Comparison of ENCODE assay signal across 15 mouse cellular contexts in the genomic region with DNA sequence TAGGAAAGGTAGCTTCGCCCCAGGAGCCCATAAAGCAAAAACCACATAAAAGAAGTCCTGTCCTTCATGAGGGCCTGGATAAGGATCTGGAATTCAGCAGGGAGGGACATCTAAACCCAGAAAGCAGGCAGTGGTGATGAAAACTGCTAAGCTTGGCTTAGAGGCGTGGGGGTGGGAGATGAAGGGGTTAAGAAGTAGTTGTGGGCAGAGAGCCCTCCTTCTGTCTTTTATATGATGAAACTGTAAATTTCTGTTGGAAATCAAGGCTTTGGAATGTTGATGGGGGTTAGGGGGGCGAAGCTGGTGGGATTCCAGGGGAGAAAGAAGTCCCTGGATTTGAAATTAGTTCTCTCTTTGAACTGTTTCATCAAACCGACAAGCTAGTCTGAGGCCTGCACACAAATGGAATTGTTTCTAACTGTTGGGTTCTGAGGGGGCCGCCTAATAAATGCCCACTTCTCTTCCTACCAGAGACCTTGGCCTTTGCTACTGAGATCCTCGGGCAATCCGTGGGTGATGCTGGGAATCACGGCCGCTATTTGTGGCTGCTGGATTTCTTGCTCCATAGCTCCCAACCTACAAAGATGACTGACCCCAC.
DNase-seq lines count a peak whose midpoint lies in the region; ATAC-seq and TF ChIP-seq lines count a peak whose summit lies in the region.
"Had no signal": no experiment of that assay in that cellular context is flagged by ENCODE, and none has a peak within 500 bp of the region (broad histone marks: within the 10 kb centered on the region; RNA-seq: fewer than 3 reads in every experiment).

No protein-coding gene starts in this region.

- H3K27ac ChIP-seq in kidney, adult 2 months (ENCODE audit: insufficient read depth, low read depth, low read length), result peak overlapping the region; percentile 47
- no peak overlapping the region for H3K27ac ChIP-seq in embryonic facial prominence, embryonic 11.5 days (replicated peaks; ENCODE audit: low read depth, low read length)
- H3K27ac ChIP-seq in forebrain, embryonic 14.5 days (ENCODE audit: low read depth, low read length), result no peak overlapping the region
- peak overlapping the region; percentile 61; the same call in 1 of the 2 replicates for H3K27ac ChIP-seq in limb, embryonic 14.5 days (replicated peaks; ENCODE audit: low read depth, low read length)
- no peak overlapping the region for H3K27ac ChIP-seq in intestine, embryonic 16.5 days (ENCODE audit: low read length)
- H3K27ac ChIP-seq: layer of hippocampus, adult 2 months; macrophage had no signal

- H3K27me3 ChIP-seq in kidney, adult 2 months (replicated peaks; ENCODE audit: control insufficient read depth, insufficient read depth, low read length), result no peaks in the 10 kb centered on the region
- H3K27me3 ChIP-seq in embryonic facial prominence, embryonic 11.5 days (ENCODE audit: control insufficient read depth, insufficient read depth, low read length), result no peaks in the 10 kb centered on the region; the same call in 1 of the 2 replicates
- H3K27me3 ChIP-seq in forebrain, embryonic 14.5 days (replicated peaks; ENCODE audit: control insufficient read depth, insufficient read depth, low read length), result no peaks in the 10 kb centered on the region
- H3K27me3 ChIP-seq in limb, embryonic 14.5 days (ENCODE audit: control insufficient read depth, insufficient read depth, low read length), result no peaks in the 10 kb centered on the region
- H3K27me3 ChIP-seq in intestine, embryonic 16.5 days (replicated peaks; ENCODE audit: control insufficient read depth, insufficient read depth, low read length), result no peaks in the 10 kb centered on the region

- H3K4me1 ChIP-seq in kidney, adult 2 months (ENCODE audit: control insufficient read depth, insufficient read depth, low read length), result no peaks in the 10 kb centered on the region
- peaks cover 3% of the 10 kb centered on the region; the same call in 1 of the 2 replicates for H3K4me1 ChIP-seq in embryonic facial prominence, embryonic 11.5 days (ENCODE audit: control insufficient read depth, insufficient read depth, low read length)
- peaks cover 9% of the 10 kb centered on the region for H3K4me1 ChIP-seq in forebrain, embryonic 14.5 days (ENCODE audit: control insufficient read depth, insufficient read depth, low read length)
- H3K4me1 ChIP-seq in limb, embryonic 14.5 days (ENCODE audit: control insufficient read depth, insufficient read depth, low read length), result peaks cover 15% of the 10 kb centered on the region
- H3K4me1 ChIP-seq in intestine, embryonic 16.5 days (ENCODE audit: control insufficient read depth, insufficient read depth, low read length), result peaks cover 3% of the 10 kb centered on the region; the same call in 1 of the 2 replicates

- H3K9me3 ChIP-seq in embryonic facial prominence, embryonic 11.5 days (replicated peaks; ENCODE audit: control insufficient read depth, low read length), result no peaks in the 10 kb centered on the region
- H3K9me3 ChIP-seq in forebrain, embryonic 14.5 days (replicated peaks; ENCODE audit: control insufficient read depth, low read length), result no peaks in the 10 kb centered on the region
- H3K9me3 ChIP-seq in limb, embryonic 14.5 days (ENCODE audit: control insufficient read depth, low read length), result peaks cover 5% of the 10 kb centered on the region; the same call in 1 of the 2 replicates
- H3K9me3 ChIP-seq in intestine, embryonic 16.5 days (ENCODE audit: control insufficient read depth, low read length), result no peaks in the 10 kb centered on the region

- TF ChIP-seq CTCF in kidney, adult 2 months (conservative IDR thresholded peaks at IDR 0.05; ENCODE audit: insufficient read depth, insufficient read length, low read depth, low read length), result no peak

- WGBS in kidney, adult 2 months, result 47% methylated on average over 9 of the region's 9 CpGs
- 50% methylated on average over 9 of the region's 9 CpGs for WGBS in embryonic facial prominence, embryonic 11.5 days
- 21% methylated on average over 9 of the region's 9 CpGs for WGBS in forebrain, embryonic 14.5 days
- WGBS in limb, embryonic 14.5 days, result 15% methylated on average over 9 of the region's 9 CpGs
- 41% methylated on average over 9 of the region's 9 CpGs for WGBS in intestine, embryonic 16.5 days

- ATAC-seq in embryonic facial prominence, embryonic 11.5 days (replicated peaks; ENCODE audit: insufficient number of reproducible peaks, low FRiP score, low TSS enrichment, low read depth), result 0 out of 2 replicates have a peak, but pooled peaks have one; percentile 18
- no peak for ATAC-seq in forebrain, embryonic 14.5 days
- 0 out of 2 replicates have a peak, but pooled peaks have one; percentile 26 for ATAC-seq in limb, embryonic 14.5 days (ENCODE audit: low FRiP score, low read depth)
- ATAC-seq in intestine, embryonic 16.5 days, result no peak
- ATAC-seq: activated CD4-positive, CD25-positive, alpha-beta regulatory T cell, adult 4 months; inflammation-experienced regulatory T-cells, adult 6 months had no signal

- H3K9ac ChIP-seq in embryonic facial prominence, embryonic 11.5 days (replicated peaks; ENCODE audit: low read length), result 0 out of 2 replicates have a peak overlapping the region, but pooled peaks have one; percentile 6
- H3K9ac ChIP-seq in forebrain, embryonic 14.5 days (ENCODE audit: low read length), result no peak overlapping the region
- H3K9ac ChIP-seq in limb, embryonic 14.5 days (ENCODE audit: low read depth, low read length, severe bottlenecking), result 0 out of 2 replicates have a peak overlapping the region, but pooled peaks have one; percentile 5
- H3K9ac ChIP-seq in intestine, embryonic 16.5 days (ENCODE audit: low read depth, low read length), result no peak overlapping the region

- no peak overlapping the region for H3K4me3 ChIP-seq in kidney, adult 2 months (ENCODE audit: insufficient read depth, low read depth, low read length)
- no peak overlapping the region for H3K4me3 ChIP-seq in embryonic facial prominence, embryonic 11.5 days (ENCODE audit: low read depth, low read length)
- no peak overlapping the region for H3K4me3 ChIP-seq in forebrain, embryonic 14.5 days (ENCODE audit: low read depth, low read length)
- H3K4me3 ChIP-seq in limb, embryonic 14.5 days (replicated peaks; ENCODE audit: low read length), result no peak overlapping the region
- H3K4me3 ChIP-seq in intestine, embryonic 16.5 days (ENCODE audit: low read length), result no peak overlapping the region
- H3K4me3 ChIP-seq: layer of hippocampus, adult 2 months; myocyte had no signal

- DNase-seq in kidney, adult 2 months, result no peak
- no peak for DNase-seq in kidney, postnatal 14 days
- DNase-seq in embryonic facial prominence, embryonic 11.5 days (ENCODE audit: low spot score), result no peak
- DNase-seq in forebrain, embryonic 14.5 days (ENCODE audit: low spot score), result peak; percentile 2
- peak; percentile 35 for DNase-seq in limb, embryonic 14.5 days (ENCODE audit: low spot score)
- DNase-seq in gastrocnemius, adult 8-10 months (ENCODE audit: low spot score in 2 of 2), result no peak
- DNase-seq in layer of hippocampus, postnatal 14 days (ENCODE audit: low spot score in 2 of 2), result no peak
- DNase-seq: cerebellum, postnatal 10 days; lung, adult 18-20 months had no signal

- TF ChIP-seq POLR2A in kidney, adult 2 months (IDR thresholded peaks at IDR 0.05; ENCODE audit: low read depth, low read length), result no peak
- TF ChIP-seq POLR2A in limb, embryonic 14.5 days (IDR thresholded peaks at IDR 0.05; ENCODE audit: borderline replicate concordance, extremely low read depth, insufficient read depth, insufficient read length), result no peak

- no peak overlapping the region for H3K4me2 ChIP-seq in embryonic facial prominence, embryonic 11.5 days (ENCODE audit: low read depth, low read length)
- H3K4me2 ChIP-seq in forebrain, embryonic 14.5 days (ENCODE audit: low read length), result no peak overlapping the region
- H3K4me2 ChIP-seq in limb, embryonic 14.5 days (replicated peaks; ENCODE audit: low read depth, low read length, severe bottlenecking), result no peak overlapping the region
- no peak overlapping the region for H3K4me2 ChIP-seq in intestine, embryonic 16.5 days (ENCODE audit: low read depth, low read length)

- H3K36me3 ChIP-seq in kidney, adult 2 months (ENCODE audit: control insufficient read depth, insufficient read depth, low read length), result no peaks in the 10 kb centered on the region
- H3K36me3 ChIP-seq in embryonic facial prominence, embryonic 11.5 days (replicated peaks; ENCODE audit: control insufficient read depth, insufficient read depth, low read depth, low read length), result no peaks in the 10 kb centered on the region
- no peaks in the 10 kb centered on the region for H3K36me3 ChIP-seq in forebrain, embryonic 14.5 days (ENCODE audit: control insufficient read depth, insufficient read depth, low read length)
- no peaks in the 10 kb centered on the region for H3K36me3 ChIP-seq in limb, embryonic 14.5 days (ENCODE audit: control insufficient read depth, insufficient read depth, low read length)
- no peaks in the 10 kb centered on the region for H3K36me3 ChIP-seq in intestine, embryonic 16.5 days (ENCODE audit: control insufficient read depth, insufficient read depth, low read length)

Comparison
In these comparisons a context has a peak if more than half of its experiments do, and no peak if none do; other contexts are left out.
1. DNase-seq: peak in forebrain, embryonic 14.5 days (single experiment) and limb, embryonic 14.5 days (single experiment); none in kidney, adult 2 months (single experiment), kidney, postnatal 14 days (single experiment), embryonic facial prominence, embryonic 11.5 days (single experiment), gastrocnemius, adult 8-10 months (0 of 2) and layer of hippocampus, postnatal 14 days (0 of 2).
2. H3K27ac ChIP-seq: peak in kidney, adult 2 months (single experiment) and limb, embryonic 14.5 days (single experiment); none in embryonic facial prominence, embryonic 11.5 days (single experiment), forebrain, embryonic 14.5 days (single experiment) and intestine, embryonic 16.5 days (single experiment).
3. ATAC-seq: peak in embryonic facial prominence, embryonic 11.5 days (single experiment) and limb, embryonic 14.5 days (single experiment); none in forebrain, embryonic 14.5 days (single experiment) and intestine, embryonic 16.5 days (single experiment).
4. H3K9ac ChIP-seq: peak in embryonic facial prominence, embryonic 11.5 days (single experiment) and limb, embryonic 14.5 days (single experiment); none in forebrain, embryonic 14.5 days (single experiment) and intestine, embryonic 16.5 days (single experiment).